Mouse (Mus musculus): Measurements from ENCODE around the gene Golga1.

GRCm38 (mm10) chr2:39005574-39006079 lies 59.7 kb downstream of the Golga1 start, which contains the start of gene Rpl35:
- TF ChIP-seq CTCF (IDR thresholded peaks at IDR 0.05; ENCODE audit: low read depth, low read length) (no peak), GATA2 (IDR thresholded peaks at IDR 0.05; ENCODE audit: borderline replicate concordance, low read depth, low read length) (no peak)

All from G1E (cell line).